Comparison of ENCODE assay signal across 8 mouse cellular contexts in genomic region chr8:122475580-122476320, GRCm38 (mm10). TPM values are rescaled to one million over a fixed set of nuclear protein-coding genes. Genes with fewer than 3 reads are reported as not detected.
DNase-seq lines count a peak whose midpoint lies in the region; ATAC-seq and TF ChIP-seq lines count a peak whose summit lies in the region.

Gene Rnf166, minus strand, starts transcription at chr8:122476064.
Gene Ctu2, plus strand, starts transcription at chr8:122476143.

- H3K4me2 ChIP-seq in lung, postnatal 0 days (replicated peaks; ENCODE audit: low read depth, low read length), result peak within 1 kb of the TSS; percentile 80

- DNase-seq in MEL (ENCODE audit: low read depth, low spot score), result peak; percentile 92
- peak; percentile 90 for DNase-seq in cerebellum, adult 8-10 months
- DNase-seq in hindbrain, embryonic 10.5 days (ENCODE audit: low spot score), result peak; percentile 94
- DNase-seq in layer of hippocampus, adult 9-11 months, result peak; percentile 87
- peak; percentile 91 for DNase-seq in lung, postnatal 0 days (ENCODE audit: low spot score)
- peak; percentile 97 for DNase-seq in ovary, postnatal 14 days (ENCODE audit: low spot score)
- peak; percentile 95 for DNase-seq in thymus, postnatal 14 days

- H3K9me3 ChIP-seq in MEL (replicated peaks; ENCODE audit: insufficient read depth, low read length), result no peaks in the 10 kb centered on the region
- no peaks in the 10 kb centered on the region for H3K9me3 ChIP-seq in hindbrain, embryonic 10.5 days
- no peaks in the 10 kb centered on the region for H3K9me3 ChIP-seq in lung, postnatal 0 days (ENCODE audit: low read length)

- WGBS in hindbrain, embryonic 10.5 days, result under 1% methylated on average over 103 of the region's 103 CpGs
- under 1% methylated on average over 64 of the region's 103 CpGs for WGBS in lung, postnatal 0 days

- ATAC-seq in frontal cortex, adult (ENCODE audit: low TSS enrichment), result peak; percentile 72
- ATAC-seq in lung, postnatal 0 days, result peak; percentile 95

- peak within 1 kb of the TSS; percentile 69 for H3K27ac ChIP-seq in MEL (ENCODE audit: control insufficient read depth, low read depth, low read length)
- H3K27ac ChIP-seq in hindbrain, embryonic 10.5 days, result peak within 1 kb of the TSS; percentile 92
- peak within 1 kb of the TSS; percentile 80 for H3K27ac ChIP-seq in lung, postnatal 0 days (ENCODE audit: low read length)

- TF ChIP-seq EP300 in MEL (IDR thresholded peaks at IDR 0.05; ENCODE audit: low read depth in 1 of 2, low read length in 2 of 2), result no peak
- no peak for TF ChIP-seq EP300 in lung, postnatal 0 days (IDR thresholded peaks at IDR 0.05)

- H3K79me2 ChIP-seq in MEL (ENCODE audit: control insufficient read depth, insufficient read depth, low read length, poor library complexity), result peaks cover 21% of the 10 kb centered on the region

- peaks cover 6 to 17% of the 10 kb centered on the region in 2 experiments for H3K4me1 ChIP-seq in MEL (ENCODE audit: control insufficient read depth in 1 of 2, insufficient read depth in 2 of 2, low read length in 2 of 2)
- peaks cover 28% of the 10 kb centered on the region for H3K4me1 ChIP-seq in hindbrain, embryonic 10.5 days (replicated peaks)
- H3K4me1 ChIP-seq in lung, postnatal 0 days (ENCODE audit: insufficient read depth, low read depth, low read length), result peaks cover 3% of the 10 kb centered on the region; the same call in 1 of the 2 replicates

- H3K36me3 ChIP-seq in MEL (ENCODE audit: control insufficient read depth in 1 of 2, insufficient read depth in 2 of 2, low read length in 2 of 2), result peaks cover 0 to 13% of the 10 kb centered on the region in 2 experiments; a peak in 3 of 4 replicates
- peaks cover 60% of the 10 kb centered on the region for H3K36me3 ChIP-seq in hindbrain, embryonic 10.5 days
- peaks cover 8% of the 10 kb centered on the region; the same call in 1 of the 2 replicates for H3K36me3 ChIP-seq in lung, postnatal 0 days (ENCODE audit: insufficient read depth, low read length)

- TF ChIP-seq RAD21 in MEL (IDR thresholded peaks at IDR 0.05; ENCODE audit: low read depth, low read length), result no peak

- H3K27me3 ChIP-seq in MEL (ENCODE audit: control insufficient read depth in 1 of 2, insufficient read depth in 2 of 2, low read length in 2 of 2), result no peaks in the 10 kb centered on the region
- no peaks in the 10 kb centered on the region for H3K27me3 ChIP-seq in hindbrain, embryonic 10.5 days (ENCODE audit: insufficient read depth, poor library complexity, severe bottlenecking)
- H3K27me3 ChIP-seq in lung, postnatal 0 days (replicated peaks; ENCODE audit: insufficient read depth, low read length), result no peaks in the 10 kb centered on the region

- peak within 1 kb of the TSS; percentile 90 to 97 for H3K4me3 ChIP-seq in MEL (ENCODE audit: control insufficient read depth in 1 of 2, insufficient read depth in 1 of 2, low read depth in 2 of 2, low read length in 2 of 2)
- peak within 1 kb of the TSS; percentile 85 for H3K4me3 ChIP-seq in hindbrain, embryonic 10.5 days
- H3K4me3 ChIP-seq in lung, postnatal 0 days (ENCODE audit: low read depth, low read length), result peak within 1 kb of the TSS; percentile 96

- TF ChIP-seq POLR2A in MEL (IDR thresholded peaks at IDR 0.05; ENCODE audit: control insufficient read depth in 1 of 2, insufficient read depth in 1 of 2, low read depth in 1 of 2, low read length in 2 of 2, poor library complexity in 1 of 2), result peak; percentile 74 to 84

- TF ChIP-seq CTCF in MEL (IDR thresholded peaks at IDR 0.05 in 2 of 3, conservative IDR thresholded peaks at IDR 0.05 in 1 of 3; ENCODE audit: control insufficient read depth in 1 of 3, insufficient read depth in 1 of 3, low read depth in 2 of 3, low read length in 3 of 3, poor library complexity in 1 of 3, severe bottlenecking in 1 of 3), result peak in 1 of 3 experiments; percentile 3; a peak in 1 of 6 replicates
- TF ChIP-seq CTCF in lung, postnatal 0 days (IDR thresholded peaks at IDR 0.05), result no peak

- H3K9ac ChIP-seq in MEL (ENCODE audit: control insufficient read depth, low read depth, low read length, poor library complexity, severe bottlenecking), result peak within 1 kb of the TSS; percentile 92
- H3K9ac ChIP-seq in lung, postnatal 0 days (replicated peaks; ENCODE audit: low read depth), result peak within 1 kb of the TSS; percentile 77

TF ChIP-seq in MEL, 35 proteins besides CTCF, POLR2A, EP300 and RAD21:
- TF ChIP-seq MAZ (IDR thresholded peaks at IDR 0.05; ENCODE audit: low read depth, low read length) (peak; percentile 37; the same call in 1 of the 2 replicates), ELF1 (IDR thresholded peaks at IDR 0.05; ENCODE audit: low read depth, low read length) (peak; percentile 72), HCFC1 (IDR thresholded peaks at IDR 0.05; ENCODE audit: low read depth, low read length) (peak; percentile 91), MXI1 (IDR thresholded peaks at IDR 0.05; ENCODE audit: low read depth, low read length) (peak; percentile 99), TAL1 (IDR thresholded peaks at IDR 0.05; ENCODE audit: low read length) (no peak), MAFK (IDR thresholded peaks at IDR 0.05; ENCODE audit: borderline replicate concordance, low read depth, low read length) (no peak), KAT2A (conservative IDR thresholded peaks at IDR 0.05; ENCODE audit: low read depth, low read length) (no peak; the same call in 1 of the 2 replicates), ZC3H11A (IDR thresholded peaks at IDR 0.05; ENCODE audit: low read depth, low read length) (peak; percentile 47), TBP (IDR thresholded peaks at IDR 0.05; ENCODE audit: low read depth, low read length) (no peak), ZKSCAN1 (IDR thresholded peaks at IDR 0.05; ENCODE audit: low read depth, low read length) (no peak), SIN3A (IDR thresholded peaks at IDR 0.05; ENCODE audit: low read length) (peak; percentile 98), MEF2A (IDR thresholded peaks at IDR 0.05; ENCODE audit: extremely low read depth, insufficient replicate concordance, low read depth, low read length, poor library complexity, severe bottlenecking) (0 out of 2 replicates have a peak, but pooled peaks have one; percentile 56), RCOR1 (IDR thresholded peaks at IDR 0.05; ENCODE audit: low read depth, low read length) (0 out of 2 replicates have a peak, but pooled peaks have one; percentile 7), USF1 (IDR thresholded peaks at IDR 0.05; ENCODE audit: low read depth, low read length) (no peak), ZMIZ1 (IDR thresholded peaks at IDR 0.05; ENCODE audit: low read depth, low read length) (peak; percentile 33; the same call in 1 of the 2 replicates), JUND (IDR thresholded peaks at IDR 0.05; ENCODE audit: low read depth, low read length) (no peak), CHD2 (IDR thresholded peaks at IDR 0.05; ENCODE audit: low read length) (no peak), MYC (IDR thresholded peaks at IDR 0.05; ENCODE audit: low read depth, low read length) (peak; percentile 46; the same call in 1 of the 2 replicates), UBTF (IDR thresholded peaks at IDR 0.05; ENCODE audit: borderline replicate concordance, insufficient read depth, low read depth, low read length) (no peak), NELFE (IDR thresholded peaks at IDR 0.05; ENCODE audit: low read depth, low read length) (peak; percentile 74), E2F4 (IDR thresholded peaks at IDR 0.05; ENCODE audit: borderline replicate concordance, low read depth, low read length) (no peak), USF2 (IDR thresholded peaks at IDR 0.05; ENCODE audit: borderline replicate concordance in 1 of 2, insufficient read depth in 1 of 2, low read depth in 1 of 2, low read length in 2 of 2) (no peak), MAX (IDR thresholded peaks at IDR 0.05; ENCODE audit: low read length) (peak; percentile 83; the same call in 1 of the 2 replicates), POLR2AphosphoS5 (IDR thresholded peaks at IDR 0.05; ENCODE audit: borderline replicate concordance, low read depth, low read length) (no peak), NRF1 (IDR thresholded peaks at IDR 0.05; ENCODE audit: insufficient read depth, low read depth, low read length, poor library complexity, severe bottlenecking) (peak; percentile 56), BHLHE40 (IDR thresholded peaks at IDR 0.05; ENCODE audit: borderline replicate concordance, low read depth, low read length) (no peak), SMC3 (IDR thresholded peaks at IDR 0.05; ENCODE audit: low read depth, low read length) (no peak), CHD1 (IDR thresholded peaks at IDR 0.05; ENCODE audit: low read depth, low read length) (no peak), GATA1 (IDR thresholded peaks at IDR 0.05; ENCODE audit: low read depth, low read length) (no peak), POLR2AphosphoS2 (IDR thresholded peaks at IDR 0.05; ENCODE audit: low read length) (peak; percentile 48; the same call in 1 of the 2 replicates), TCF12 (IDR thresholded peaks at IDR 0.05; ENCODE audit: low read depth, low read length) (peak; percentile 59), ETS1 (IDR thresholded peaks at IDR 0.05; ENCODE audit: low read depth, low read length) (peak; percentile 71; the same call in 1 of the 2 replicates), ZNF384 (IDR thresholded peaks at IDR 0.05; ENCODE audit: low read depth, low read length) (no peak), MYB (IDR thresholded peaks at IDR 0.05; ENCODE audit: low read depth, low read length) (no peak), GABPA (IDR thresholded peaks at IDR 0.05; ENCODE audit: low read depth, low read length) (peak; percentile 76; the same call in 1 of the 2 replicates)

RNA-seq across cellular contexts. Expression of gene Rnf166, which starts in this region (rescaled TPM):
- total RNA-seq in MEL (2012; rRNA removed), result 12.0 and 18.6 TPM in 2 replicates
- polyA plus RNA-seq in MEL (2012; ENCODE audit: insufficient read depth in 1 of 2, insufficient read length in 2 of 2, low read depth in 1 of 2, low replicate concordance in 2 of 2, missing spikeins in 1 of 2), result 10 to 100 TPM in 1 of 2 experiments, not detected in 1; 37.7 TPM
- polyA plus RNA-seq in hindbrain, embryonic 10.5 days (2016; fragmentation: Nextera tagmentation; extraction: Ambion mirVana), result 31.8 and 33.6 TPM in 2 replicates
- polyA plus RNA-seq in lung, postnatal 0 days (2015; fragmentation: Nextera tagmentation; extraction: Ambion mirVana), result 49.4 and 52.7 TPM in 2 replicates

RNA-seq across cellular contexts. Expression of gene Ctu2, which starts in this region (rescaled TPM):
- total RNA-seq in MEL (2012; rRNA removed), result 44.4 and 57.4 TPM in 2 replicates
- 10 to 100 TPM in 1 of 2 experiments, not detected in 1; 44.0 TPM for polyA plus RNA-seq in MEL (2012; ENCODE audit: insufficient read depth in 1 of 2, insufficient read length in 2 of 2, low read depth in 1 of 2, low replicate concordance in 2 of 2, missing spikeins in 1 of 2)
- polyA plus RNA-seq in hindbrain, embryonic 10.5 days (2016; fragmentation: Nextera tagmentation; extraction: Ambion mirVana), result 74.1 and 74.7 TPM in 2 replicates
- 21.2 and 25.9 TPM in 2 replicates for polyA plus RNA-seq in lung, postnatal 0 days (2015; fragmentation: Nextera tagmentation; extraction: Ambion mirVana)

Comparison
In these comparisons a context has a peak if more than half of its experiments do, and no peak if none do; other contexts are left out.
1. Peak in every context shown above with its lines: DNase-seq, ATAC-seq, H3K4me3 ChIP-seq and H3K27ac ChIP-seq.